Comparison of ENCODE assay signal across 9 mouse cellular contexts in the genomic region with DNA sequence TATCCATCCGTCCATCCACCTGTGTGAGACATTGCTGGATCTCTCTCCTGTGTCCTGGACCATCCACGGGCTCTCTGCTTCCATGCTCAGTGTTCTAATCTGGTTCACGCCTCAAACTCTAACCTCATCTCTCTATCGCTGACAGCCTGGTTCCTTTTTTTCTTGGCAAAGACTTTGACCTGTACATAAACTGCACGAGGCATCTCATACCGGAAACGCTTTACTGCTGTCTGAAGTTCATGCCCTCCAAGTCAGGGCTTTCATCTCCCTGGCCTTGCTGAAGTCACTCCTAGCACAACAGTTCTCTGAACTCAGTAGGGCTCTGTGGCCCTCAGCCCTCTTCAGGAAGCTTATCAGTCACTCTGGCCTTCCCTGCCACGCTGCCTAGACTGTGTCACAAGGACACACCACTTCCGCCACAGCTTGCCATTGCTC. TPM values are rescaled to one million over a fixed set of nuclear protein-coding genes. Genes with fewer than 3 reads are reported as not detected.
A peak's percentile ranks its signal among the peaks of the same experiment; 100 is the strongest.
DNase-seq lines count a peak whose midpoint lies in the region; ATAC-seq lines count a peak whose summit lies in the region.
"Had no signal": no experiment of that assay in that cellular context is flagged by ENCODE, and none has a peak within 500 bp of the region (broad histone marks: within the 10 kb centered on the region; RNA-seq: fewer than 3 reads in every experiment).

No protein-coding gene starts in this region.

- no peaks in the 10 kb centered on the region for H3K36me3 ChIP-seq in kidney, embryonic 16.5 days (ENCODE audit: insufficient read depth, low read length)
- H3K36me3 ChIP-seq in forebrain, embryonic 12.5 days (replicated peaks): no peaks in the 10 kb centered on the region
- H3K36me3 ChIP-seq: embryonic facial prominence, embryonic 12.5 days had no signal

- WGBS in kidney, embryonic 16.5 days: 36% methylated on average over 9 of the region's 9 CpGs
- WGBS in forebrain, embryonic 12.5 days: 83% methylated on average over 9 of the region's 9 CpGs

- no peaks in the 10 kb centered on the region for H3K9me3 ChIP-seq in kidney, embryonic 16.5 days (ENCODE audit: low read length)
- no peaks in the 10 kb centered on the region for H3K9me3 ChIP-seq in forebrain, embryonic 12.5 days
- H3K9me3 ChIP-seq: embryonic facial prominence, embryonic 12.5 days had no signal

- peaks cover 11% of the 10 kb centered on the region for H3K4me1 ChIP-seq in kidney, embryonic 16.5 days (ENCODE audit: insufficient read depth, low read length)
- no peaks in the 10 kb centered on the region for H3K4me1 ChIP-seq in forebrain, embryonic 12.5 days
- H3K4me1 ChIP-seq: embryonic facial prominence, embryonic 12.5 days had no signal

- H3K27me3 ChIP-seq in kidney, embryonic 16.5 days (ENCODE audit: insufficient read depth, low read length): no peaks in the 10 kb centered on the region
- no peaks in the 10 kb centered on the region for H3K27me3 ChIP-seq in forebrain, embryonic 12.5 days
- H3K27me3 ChIP-seq: embryonic facial prominence, embryonic 12.5 days had no signal

- peak overlapping the region; percentile 72 for H3K27ac ChIP-seq in kidney, embryonic 16.5 days (ENCODE audit: low read length)
- no peak overlapping the region for H3K27ac ChIP-seq in forebrain, embryonic 12.5 days
- H3K27ac ChIP-seq: embryonic facial prominence, embryonic 12.5 days had no signal

- H3K4me2 ChIP-seq in kidney, embryonic 16.5 days (replicated peaks; ENCODE audit: low read depth, low read length): no peak overlapping the region
- no peak overlapping the region for H3K4me2 ChIP-seq in forebrain, embryonic 12.5 days
- H3K4me2 ChIP-seq: embryonic facial prominence, embryonic 12.5 days had no signal

- H3K9ac ChIP-seq in kidney, embryonic 16.5 days (replicated peaks; ENCODE audit: low read length): peak overlapping the region; percentile 12; the same call in 1 of the 2 replicates
- no peak overlapping the region for H3K9ac ChIP-seq in forebrain, embryonic 12.5 days
- H3K9ac ChIP-seq: embryonic facial prominence, embryonic 12.5 days had no signal

- DNase-seq in ES-CJ7 (ENCODE audit: low read depth, low spot score) (peak; percentile 52), MN1 (ENCODE audit: low spot score) (no peak)
- peak; percentile 79 for DNase-seq in adrenal gland, postnatal 14 days
- DNase-seq in urinary bladder, postnatal 14 days (ENCODE audit: low spot score): no peak
- no peak for DNase-seq in right cerebral cortex, postnatal 36 days (ENCODE audit: low spot score in 2 of 2)

- ATAC-seq in kidney, embryonic 16.5 days (ENCODE audit: low FRiP score, low TSS enrichment): peak; percentile 83
- ATAC-seq in monocyte, adult 5-6 weeks (replicated peaks; ENCODE audit: insufficient number of reproducible peaks, low FRiP score, low TSS enrichment, poor library complexity, severe bottlenecking): peak; percentile 61
- no peak for ATAC-seq in forebrain, embryonic 12.5 days (ENCODE audit: low FRiP score)

- no peak overlapping the region for H3K4me3 ChIP-seq in kidney, embryonic 16.5 days (ENCODE audit: low read length)
- no peak overlapping the region for H3K4me3 ChIP-seq in forebrain, embryonic 12.5 days (replicated peaks)
- H3K4me3 ChIP-seq: embryonic facial prominence, embryonic 12.5 days had no signal

RNA-seq across cellular contexts. Expression of a gene that starts 15.1 kb away (rescaled TPM):
- total RNA-seq in adrenal gland, postnatal 14 days (2021): 18.5 and 23.5 TPM in 2 replicates
- 35.3 and 40.3 TPM in 2 replicates for polyA plus RNA-seq in kidney, embryonic 16.5 days (2015; fragmentation: Nextera tagmentation; extraction: Ambion mirVana)
- total RNA-seq in monocyte, adult 5-6 weeks (2017): 27.2 to 49.6 TPM (median 31.8 TPM) in 3 replicates
- 44.6 and 46.0 TPM in 2 replicates for polyA plus RNA-seq in forebrain, embryonic 12.5 days (2016; fragmentation: Nextera tagmentation; extraction: Ambion mirVana)

RNA-seq across cellular contexts. Expression of a gene that starts 52.0 kb away (rescaled TPM):
- total RNA-seq in adrenal gland, postnatal 14 days (2021): 93.9 and 105 TPM in 2 replicates
- 32.2 and 34.0 TPM in 2 replicates for polyA plus RNA-seq in kidney, embryonic 16.5 days (2015; fragmentation: Nextera tagmentation; extraction: Ambion mirVana)
- total RNA-seq in monocyte, adult 5-6 weeks (2017): 56.9 to 89.0 TPM (median 61.3 TPM) in 3 replicates
- polyA plus RNA-seq in forebrain, embryonic 12.5 days (2016; fragmentation: Nextera tagmentation; extraction: Ambion mirVana): 33.9 and 39.5 TPM in 2 replicates

Comparison
In these comparisons a context has a peak if more than half of its experiments do, and no peak if none do; other contexts are left out.
1. DNase-seq: peak in ES-CJ7 (single experiment) and adrenal gland, postnatal 14 days (single experiment); none in urinary bladder, postnatal 14 days (single experiment), MN1 (single experiment) and right cerebral cortex, postnatal 36 days (0 of 2).